10 mouse cellular contexts compared by ENCODE assay signal in genomic region chr2:53711213-53711612, GRCm38 (mm10).
DNase-seq lines count a peak whose midpoint lies in the region; ATAC-seq lines count a peak whose summit lies in the region.
"Had no signal": no experiment of that assay in that cellular context is flagged by ENCODE, and none has a peak within 500 bp of the region (broad histone marks: within the 10 kb centered on the region; RNA-seq: fewer than 3 reads in every experiment).

No protein-coding gene starts in this region.

- peak; percentile 10 for DNase-seq in kidney, adult 18-20 months
- peak; percentile 70 to 85 for DNase-seq in cerebellum, postnatal 14 days
- DNase-seq in kidney, postnatal 36 days: peak; percentile 5 to 38
- DNase-seq in right cerebral cortex, adult 18-20 months: peak; percentile 81
- DNase-seq in liver, embryonic 11.5 days (ENCODE audit: low spot score): no peak
- no peak for DNase-seq in urinary bladder, postnatal 10 days (ENCODE audit: low spot score)
- no peak for DNase-seq in thymus, postnatal 0 days (ENCODE audit: low spot score)

- H3K9ac ChIP-seq in kidney, embryonic 14.5 days (ENCODE audit: low read depth, low read length): no peak overlapping the region
- no peak overlapping the region for H3K9ac ChIP-seq in liver, embryonic 11.5 days (ENCODE audit: low read depth, low read length)
- H3K9ac ChIP-seq: embryonic facial prominence, embryonic 13.5 days; limb, embryonic 15.5 days had no signal

- H3K9me3 ChIP-seq in kidney, embryonic 14.5 days (ENCODE audit: control insufficient read depth, low read length): no peaks in the 10 kb centered on the region
- no peaks in the 10 kb centered on the region for H3K9me3 ChIP-seq in liver, embryonic 11.5 days (ENCODE audit: control insufficient read depth, low read length)
- H3K9me3 ChIP-seq: embryonic facial prominence, embryonic 13.5 days; limb, embryonic 15.5 days had no signal

- no peak overlapping the region for H3K4me3 ChIP-seq in kidney, embryonic 14.5 days (ENCODE audit: low read length)
- H3K4me3 ChIP-seq in liver, embryonic 11.5 days (ENCODE audit: low read depth, low read length): no peak overlapping the region
- H3K4me3 ChIP-seq: embryonic facial prominence, embryonic 13.5 days; limb, embryonic 15.5 days had no signal

- H3K4me2 ChIP-seq in kidney, embryonic 14.5 days (replicated peaks; ENCODE audit: low read depth, low read length): no peak overlapping the region
- no peak overlapping the region for H3K4me2 ChIP-seq in liver, embryonic 11.5 days
- H3K4me2 ChIP-seq: embryonic facial prominence, embryonic 13.5 days; limb, embryonic 15.5 days had no signal

- no peak overlapping the region for H3K27ac ChIP-seq in kidney, embryonic 14.5 days (ENCODE audit: low read depth, low read length)
- no peak overlapping the region for H3K27ac ChIP-seq in liver, embryonic 11.5 days (ENCODE audit: low read depth, low read length)
- H3K27ac ChIP-seq: embryonic facial prominence, embryonic 13.5 days; limb, embryonic 15.5 days had no signal

- H3K4me1 ChIP-seq in kidney, embryonic 14.5 days (ENCODE audit: control insufficient read depth, insufficient read depth, low read length): no peaks in the 10 kb centered on the region
- no peaks in the 10 kb centered on the region for H3K4me1 ChIP-seq in liver, embryonic 11.5 days (replicated peaks; ENCODE audit: control insufficient read depth, insufficient read depth, low read length)
- H3K4me1 ChIP-seq: embryonic facial prominence, embryonic 13.5 days; limb, embryonic 15.5 days had no signal

- no peaks in the 10 kb centered on the region for H3K36me3 ChIP-seq in kidney, embryonic 14.5 days (ENCODE audit: control insufficient read depth, insufficient read depth, low read length)
- H3K36me3 ChIP-seq in liver, embryonic 11.5 days (ENCODE audit: control insufficient read depth, insufficient read depth, low read length): no peaks in the 10 kb centered on the region
- H3K36me3 ChIP-seq: embryonic facial prominence, embryonic 13.5 days; limb, embryonic 15.5 days had no signal

- no peak for ATAC-seq in kidney, embryonic 14.5 days (ENCODE audit: low FRiP score, low TSS enrichment)
- ATAC-seq in liver, embryonic 11.5 days (replicated peaks; ENCODE audit: low FRiP score): no peak

- WGBS in kidney, embryonic 14.5 days: 77% methylated on average over 3 of the region's 3 CpGs
- WGBS in liver, embryonic 11.5 days: 82% methylated on average over 3 of the region's 3 CpGs

- H3K27me3 ChIP-seq in kidney, embryonic 14.5 days (ENCODE audit: control insufficient read depth, insufficient read depth, low read length): no peaks in the 10 kb centered on the region
- no peaks in the 10 kb centered on the region for H3K27me3 ChIP-seq in liver, embryonic 11.5 days (replicated peaks; ENCODE audit: control insufficient read depth, insufficient read depth, low read length)
- H3K27me3 ChIP-seq: embryonic facial prominence, embryonic 13.5 days; limb, embryonic 15.5 days had no signal

Comparison
In these comparisons a context has a peak if more than half of its experiments do, and no peak if none do; other contexts are left out.
1. DNase-seq: peak in kidney, adult 18-20 months (single experiment), cerebellum, postnatal 14 days (2 of 2), kidney, postnatal 36 days (2 of 2) and right cerebral cortex, adult 18-20 months (single experiment); none in liver, embryonic 11.5 days (single experiment), urinary bladder, postnatal 10 days (single experiment) and thymus, postnatal 0 days (single experiment).